Mouse (Mus musculus): ENCODE measurements around the gene Cfd. TPM values are rescaled to one million over a fixed set of nuclear protein-coding genes. Genes with fewer than 3 reads are reported as not detected.
A peak's percentile ranks its signal among the peaks of the same experiment; 100 is the strongest.

The Cfd gene
- total and polyA plus RNA-seq, 3 experiments = 0.26 TPM; not detected in 2

GRCm38 (mm10) chr10:79855558-79856184, 35.0 kb upstream of the Cfd start:
- no peaks in the 10 kb centered on the region for H3K27me3 ChIP-seq (replicated peaks)
- H3K4me3 ChIP-seq (replicated peaks in 1 of 3; ENCODE audit: low read depth in 2 of 3, low read length in 2 of 3, poor library complexity in 1 of 3) = peak overlapping the region; percentile 90 to 100 (median 100)
- peaks cover 15 to 49% of the 10 kb centered on the region in 2 experiments for H3K4me1 ChIP-seq (ENCODE audit: control insufficient read depth in 1 of 2, insufficient read depth in 2 of 2)
- dilution Hi-C loops (cut with MboI; ENCODE audit: extremely low pct_ligation_motif_present, extremely low pct_unique_long_range_greater_than_20kb, low sequenced_read_pairs) (no loop called here), in situ Hi-C loops (cut with MboI; ENCODE audit: low pct_ligation_motif_present, low pct_unique_long_range_greater_than_20kb, low sequenced_read_pairs) (no loop called here)
- no peak overlapping the region for H3K27ac ChIP-seq (ENCODE audit: insufficient read depth, low read depth)
- peaks cover 59% of the 10 kb centered on the region for H3K79me2 ChIP-seq (replicated peaks; ENCODE audit: control insufficient read depth, extremely low read depth, insufficient read depth, poor library complexity, severe bottlenecking)
- TF ChIP-seq TBP (conservative IDR thresholded peaks at IDR 0.05; ENCODE audit: low read depth, low read length) (no peak), SIN3A (IDR thresholded peaks at IDR 0.05; ENCODE audit: low read length) (0 out of 2 replicates have a peak, but pooled peaks have one; percentile 23)
- peak overlapping the region; percentile 99 for H3K9ac ChIP-seq (ENCODE audit: insufficient read depth, low read depth)
- peak overlapping the region; percentile 53 for H3K4me2 ChIP-seq (ENCODE audit: insufficient read depth, low read depth, poor library complexity, severe bottlenecking)
- DNase-seq (ENCODE audit: extremely low read depth) = no peak
- no peaks in the 10 kb centered on the region for H3K9me3 ChIP-seq (replicated peaks; ENCODE audit: low read length)
- peaks cover 44 to 49% of the 10 kb centered on the region in 2 experiments for H3K36me3 ChIP-seq (replicated peaks in 1 of 2; ENCODE audit: control insufficient read depth in 1 of 2, insufficient read depth in 1 of 2, low read length in 1 of 2)

GRCm38 (mm10) chr10:79856280-79856679, 34.4 kb upstream of the Cfd start:
- Histone ChIP-seq H3K4me3 (replicated peaks in 1 of 3; ENCODE audit: low read depth in 2 of 3, low read length in 2 of 3, poor library complexity in 1 of 3) (peak overlapping the region; percentile 90 to 100 (median 100)), H3K27ac (ENCODE audit: insufficient read depth, low read depth) (no peak overlapping the region)

GRCm38 (mm10) chr10:79856704-79857451, 33.8 kb upstream of the Cfd start:
- Histone ChIP-seq H3K36me3 (replicated peaks in 1 of 2; ENCODE audit: control insufficient read depth in 1 of 2, insufficient read depth in 1 of 2, low read length in 1 of 2) (peaks cover 57 to 61% of the 10 kb centered on the region in 2 experiments), H3K4me2 (ENCODE audit: insufficient read depth, low read depth, poor library complexity, severe bottlenecking) (peak overlapping the region; percentile 53), H3K9me3 (replicated peaks; ENCODE audit: low read length) (no peaks in the 10 kb centered on the region), H3K79me2 (replicated peaks; ENCODE audit: control insufficient read depth, extremely low read depth, insufficient read depth, poor library complexity, severe bottlenecking) (peaks cover 59% of the 10 kb centered on the region), H3K4me3 (replicated peaks in 1 of 3; ENCODE audit: low read depth in 2 of 3, low read length in 2 of 3, poor library complexity in 1 of 3) (peak overlapping the region; percentile 90 to 100 (median 100)), H3K9ac (ENCODE audit: insufficient read depth, low read depth) (peak overlapping the region; percentile 99), H3K27me3 (replicated peaks) (no peaks in the 10 kb centered on the region), H3K27ac (ENCODE audit: insufficient read depth, low read depth) (no peak overlapping the region), H3K4me1 (ENCODE audit: control insufficient read depth in 1 of 2, insufficient read depth in 2 of 2) (peaks cover 11 to 36% of the 10 kb centered on the region in 2 experiments)
- in situ Hi-C loops (cut with MboI; ENCODE audit: low pct_ligation_motif_present, low pct_unique_long_range_greater_than_20kb, low sequenced_read_pairs) = no loop called here
- DNase-seq (ENCODE audit: extremely low read depth) = no peak
- dilution Hi-C loops (cut with MboI; ENCODE audit: extremely low pct_ligation_motif_present, extremely low pct_unique_long_range_greater_than_20kb, low sequenced_read_pairs) = no loop called here
- TF ChIP-seq SIN3A (IDR thresholded peaks at IDR 0.05; ENCODE audit: low read length) (0 out of 2 replicates have a peak, but pooled peaks have one; percentile 37), UBTF (IDR thresholded peaks at IDR 0.05; ENCODE audit: low read depth, low read length) (no peak), BHLHE40 (IDR thresholded peaks at IDR 0.05; ENCODE audit: low read depth, low read length) (no peak)

More at GRCm38 (mm10) chr10:79856280-79856679, 34.4 kb upstream of the Cfd start:
- H3K4me1 ChIP-seq (ENCODE audit: control insufficient read depth in 1 of 2, insufficient read depth in 2 of 2) = peaks cover 15 to 42% of the 10 kb centered on the region in 2 experiments
- dilution Hi-C loops (cut with MboI; ENCODE audit: extremely low pct_ligation_motif_present, extremely low pct_unique_long_range_greater_than_20kb, low sequenced_read_pairs) (no loop called here), in situ Hi-C loops (cut with MboI; ENCODE audit: low pct_ligation_motif_present, low pct_unique_long_range_greater_than_20kb, low sequenced_read_pairs) (no loop called here)
- H3K27me3 ChIP-seq (replicated peaks) = no peaks in the 10 kb centered on the region
- H3K79me2 ChIP-seq (replicated peaks; ENCODE audit: control insufficient read depth, extremely low read depth, insufficient read depth, poor library complexity, severe bottlenecking) = peaks cover 59% of the 10 kb centered on the region
- no peaks in the 10 kb centered on the region for H3K9me3 ChIP-seq (replicated peaks; ENCODE audit: low read length)
- peak overlapping the region; percentile 53 for H3K4me2 ChIP-seq (ENCODE audit: insufficient read depth, low read depth, poor library complexity, severe bottlenecking)
- peaks cover 51 to 55% of the 10 kb centered on the region in 2 experiments for H3K36me3 ChIP-seq (replicated peaks in 1 of 2; ENCODE audit: control insufficient read depth in 1 of 2, insufficient read depth in 1 of 2, low read length in 1 of 2)
- no peak for TF ChIP-seq E2F4 (IDR thresholded peaks at IDR 0.05; ENCODE audit: insufficient replicate concordance, low read depth, low read length)
- no peak for TF ChIP-seq GABPA (IDR thresholded peaks at IDR 0.05; ENCODE audit: insufficient replicate concordance, low read depth, low read length)
- DNase-seq (ENCODE audit: extremely low read depth) = no peak
- H3K9ac ChIP-seq (ENCODE audit: insufficient read depth, low read depth) = peak overlapping the region; percentile 99
